Comparison of ENCODE assay signal across 9 mouse cellular contexts in genomic region chr13:52628602-52629001, GRCm38 (mm10). TPM values are rescaled to one million over a fixed set of nuclear protein-coding genes. Genes with fewer than 3 reads are reported as not detected.
DNase-seq lines count a peak whose midpoint lies in the region; ATAC-seq and TF ChIP-seq lines count a peak whose summit lies in the region.
"Had no signal": no experiment of that assay in that cellular context is flagged by ENCODE, and none has a peak within 500 bp of the region (broad histone marks: within the 10 kb centered on the region; RNA-seq: fewer than 3 reads in every experiment).

No protein-coding gene starts in this region.

- WGBS in kidney, adult 2 months = 29% methylated on average over 9 of the region's 9 CpGs
- 29% methylated on average over 9 of the region's 9 CpGs for WGBS in lung, embryonic 16.5 days

- no peaks in the 10 kb centered on the region for H3K27me3 ChIP-seq in testis, adult 2 months (ENCODE audit: control insufficient read depth, insufficient read depth, low read length)
- no peaks in the 10 kb centered on the region for H3K27me3 ChIP-seq in kidney, adult 2 months (replicated peaks; ENCODE audit: control insufficient read depth, insufficient read depth, low read length)
- no peaks in the 10 kb centered on the region for H3K27me3 ChIP-seq in lung, embryonic 16.5 days (ENCODE audit: control insufficient read depth, insufficient read depth, low read depth, low read length)
- H3K27me3 ChIP-seq: heart, embryonic 13.5 days had no signal

- 0 out of 2 replicates have a peak, but pooled peaks have one; percentile 26 for ATAC-seq in lung, embryonic 16.5 days (ENCODE audit: low read depth)

- no peak overlapping the region for H3K27ac ChIP-seq in testis, adult 2 months (ENCODE audit: control insufficient read depth, insufficient read depth, low read depth, low read length)
- no peak overlapping the region for H3K27ac ChIP-seq in kidney, adult 2 months (ENCODE audit: insufficient read depth, low read depth, low read length)
- H3K27ac ChIP-seq in lung, embryonic 16.5 days (ENCODE audit: low read length) = no peak overlapping the region
- H3K27ac ChIP-seq: heart, embryonic 13.5 days had no signal

- DNase-seq in testis, postnatal 14 days (ENCODE audit: low spot score) = no peak
- DNase-seq in adrenal gland, postnatal 14 days = peak; percentile 62
- DNase-seq in embryo, embryonic 9.5 days (ENCODE audit: extremely low spot score) = peak; percentile 42
- DNase-seq in kidney, adult 2 months = peak; percentile 40
- peak; percentile 79 for DNase-seq in retina, embryonic 14.5 days (ENCODE audit: low spot score)
- DNase-seq in gastrocnemius, postnatal 4 days (ENCODE audit: low spot score in 2 of 2) = no peak

- H3K9me3 ChIP-seq in lung, embryonic 16.5 days (ENCODE audit: control insufficient read depth, low read length) = no peaks in the 10 kb centered on the region
- H3K9me3 ChIP-seq: heart, embryonic 13.5 days had no signal

- H3K4me3 ChIP-seq in testis, adult 2 months (ENCODE audit: control insufficient read depth, low read depth, low read length) = no peak overlapping the region
- H3K4me3 ChIP-seq in kidney, adult 2 months (ENCODE audit: insufficient read depth, low read depth, low read length) = no peak overlapping the region
- H3K4me3 ChIP-seq in lung, embryonic 16.5 days (ENCODE audit: low read length) = no peak overlapping the region
- H3K4me3 ChIP-seq: heart, embryonic 13.5 days had no signal

- TF ChIP-seq CTCF in testis, adult 2 months (IDR thresholded peaks at IDR 0.05; ENCODE audit: control insufficient read depth, insufficient read depth, insufficient replicate concordance, low read depth, low read length) = 0 out of 2 replicates have a peak, but pooled peaks have one; percentile 11
- TF ChIP-seq CTCF in kidney, adult 2 months (conservative IDR thresholded peaks at IDR 0.05; ENCODE audit: insufficient read depth, insufficient read length, low read depth, low read length) = peak; percentile 63

- H3K4me2 ChIP-seq in lung, embryonic 16.5 days (ENCODE audit: low read depth, low read length) = no peak overlapping the region
- H3K4me2 ChIP-seq: heart, embryonic 13.5 days had no signal

- H3K4me1 ChIP-seq in testis, adult 2 months (ENCODE audit: control insufficient read depth, insufficient read depth, low read length) = no peaks in the 10 kb centered on the region
- H3K4me1 ChIP-seq in kidney, adult 2 months (ENCODE audit: control insufficient read depth, insufficient read depth, low read length) = no peaks in the 10 kb centered on the region
- H3K4me1 ChIP-seq in lung, embryonic 16.5 days (replicated peaks; ENCODE audit: control insufficient read depth, insufficient read depth, low read length) = 0 out of 2 replicates have a peak, but pooled peaks cover 3% of the 10 kb centered on the region

- no peaks in the 10 kb centered on the region for H3K36me3 ChIP-seq in testis, adult 2 months (ENCODE audit: control insufficient read depth, insufficient read depth, low read length)
- H3K36me3 ChIP-seq in kidney, adult 2 months (ENCODE audit: control insufficient read depth, insufficient read depth, low read length) = no peaks in the 10 kb centered on the region
- no peaks in the 10 kb centered on the region for H3K36me3 ChIP-seq in lung, embryonic 16.5 days (ENCODE audit: control insufficient read depth, insufficient read depth, low read length)

- H3K9ac ChIP-seq in lung, embryonic 16.5 days (ENCODE audit: low read length) = no peak overlapping the region
- H3K9ac ChIP-seq: heart, embryonic 13.5 days had no signal

- no peak for TF ChIP-seq POLR2A in testis, adult 2 months (IDR thresholded peaks at IDR 0.05; ENCODE audit: control insufficient read depth, low read depth, low read length)
- no peak for TF ChIP-seq POLR2A in kidney, adult 2 months (IDR thresholded peaks at IDR 0.05; ENCODE audit: low read depth, low read length)

RNA-seq across cellular contexts. Expression of gene Syk, which starts 45.6 kb away (rescaled TPM):
- polyA plus RNA-seq in testis, adult 2 months (2012; rRNA removed) = 0.72 and 0.89 TPM in 2 replicates
- 5.7 and 17.9 TPM in 2 replicates for total RNA-seq in adrenal gland, postnatal 14 days (2021)
- polyA plus RNA-seq in kidney, adult 2 months (2012; rRNA removed) = 1.9 and 4.7 TPM in 2 replicates
- polyA plus RNA-seq in lung, embryonic 16.5 days (2015; fragmentation: Nextera tagmentation; extraction: Ambion mirVana) = 5.0 and 5.3 TPM in 2 replicates
- total RNA-seq in gastrocnemius, postnatal 4 days (2021) = 1 to 10 TPM; 5.6 to 5.9 TPM

Comparison
In these comparisons a context has a peak if more than half of its experiments do, and no peak if none do; other contexts are left out.
1. DNase-seq: peak in adrenal gland, postnatal 14 days (single experiment), embryo, embryonic 9.5 days (single experiment), kidney, adult 2 months (single experiment) and retina, embryonic 14.5 days (single experiment); none in testis, postnatal 14 days (single experiment) and gastrocnemius, postnatal 4 days (0 of 2).